Mouse (Mus musculus) large intestine, adult 2 months (tissue): ENCODE measurements around the gene Hif3a. TPM values are rescaled to one million over a fixed set of nuclear protein-coding genes. Genes with fewer than 3 reads are reported as not detected.

Experiments used
- DNase-seq: peaks from one replicate; pipeline ENCODE4 v3.0.0-alpha.2; 2012; ENCODE audit warnings: low read depth, low spot score
- WGBS: fragments of 180-500 bp; shearing (Covaris S2); methylation state at CpG from one replicate; pipeline ENCODE4 v1.1.7; 2018; 5-methylcytosine and 5-hydroxymethylcytosine counted together
- polyA plus RNA-seq: library from polyadenylated mRNA; depleted of rRNA; stranded (reverse); fragments of >200 nt; gene quantifications from 2 replicates; pipeline ENCODE4 v1.2.3, GENCODE M21; 2012

Gene Hif3a
- polyA plus RNA-seq, 1 experiment, result 0.71 TPM

- no peak for DNase-seq
- WGBS, result 9% methylated on average over 16 of the region's 16 CpGs
Measured at GRCm38 (mm10) chr7:17058071-17058689, 4.0 kb downstream of the Hif3a start.

- DNase-seq, result no peak
- whole genome bisulfite sequencing, result 30% methylated on average over 14 of the region's 14 CpGs
Measured at GRCm38 (mm10) chr7:17056601-17057523, 5.4 kb downstream of the Hif3a start.

GRCm38 (mm10) chr7:17056081-17056581, 6.1 kb downstream of the Hif3a start:
- DNase-seq, result no peak
- WGBS, result 1% methylated on average over 42 of the region's 42 CpGs

- WGBS, result 91% methylated on average over 4 of the region's 4 CpGs
- DNase-seq, result no peak
Measured at GRCm38 (mm10) chr7:17055287-17055946, 6.8 kb downstream of the Hif3a start.

GRCm38 (mm10) chr7:17054325-17054989, 7.8 kb downstream of the Hif3a start:
- 89% methylated on average over 16 of the region's 16 CpGs for WGBS
- DNase-seq, result no peak

- no peak for DNase-seq
- 10% methylated on average over 17 of the region's 17 CpGs for WGBS
Measured at GRCm38 (mm10) chr7:17050933-17051594, 11.2 kb downstream of the Hif3a start.

- WGBS, result 80% methylated on average over 11 of the region's 11 CpGs
- no peak for DNase-seq
Measured at GRCm38 (mm10) chr7:17050491-17050890, 11.7 kb downstream of the Hif3a start.

- WGBS, result 74% methylated on average over 10 of the region's 10 CpGs
- DNase-seq, result no peak
Measured at GRCm38 (mm10) chr7:17048431-17049190, 13.6 kb downstream of the Hif3a start.

- WGBS, result 72% methylated on average over 5 of the region's 5 CpGs
- no peak for DNase-seq
Measured at GRCm38 (mm10) chr7:17047041-17047682, 15.1 kb downstream of the Hif3a start.

- DNase-seq, result no peak
- WGBS, result 93% methylated on average over 1 of the region's 1 CpGs
Measured at GRCm38 (mm10) chr7:17045743-17046142, 16.5 kb downstream of the Hif3a start.

GRCm38 (mm10) chr7:17039373-17039772, 22.9 kb downstream of the Hif3a start:
- DNase-seq, result no peak
- WGBS, result 87% methylated on average over 7 of the region's 7 CpGs

GRCm38 (mm10) chr7:17038018-17038695, 24.1 kb downstream of the Hif3a start:
- no peak for DNase-seq

GRCm38 (mm10) chr7:17030239-17030638, 32.0 kb downstream of the Hif3a start:
- 82% methylated on average over 7 of the region's 7 CpGs for WGBS
- DNase-seq, result no peak

More at GRCm38 (mm10) chr7:17038018-17038695, 24.1 kb downstream of the Hif3a start:
- WGBS, result 67% methylated on average over 9 of the region's 9 CpGs

- 83% methylated on average over 7 of the region's 7 CpGs for WGBS
- DNase-seq, result no peak
Measured at GRCm38 (mm10) chr7:17028923-17029322, 33.3 kb downstream of the Hif3a start.

- no peak for DNase-seq
- under 1% methylated on average over 57 of the region's 58 CpGs for WGBS
Measured at GRCm38 (mm10) chr7:17027588-17028343, 34.5 kb downstream of the Hif3a start, which contains the start of gene Ppp5c. Gene Ppp5c, minus strand, starts transcription at chr7:17027924.

GRCm38 (mm10) chr7:17026710-17027587, 35.3 kb downstream of the Hif3a start:
- 3% methylated on average over 24 of the region's 24 CpGs for WGBS
- DNase-seq, result no peak
